Mouse (Mus musculus) liver, adult 2 months (tissue): ENCODE results near the gene Pwp2. TPM values are rescaled to one million over a fixed set of nuclear protein-coding genes. Genes with fewer than 3 reads are reported as not detected.

Source experiments
- DNase-seq: peaks from one replicate; pipeline ENCODE4 v3.0.0-alpha.2; 2011; ENCODE audit warnings: low read depth, low spot score; ENCODE audit errors: extremely low read depth
- H3K27ac ChIP-seq: fragments of 200-500 bp; replicated peaks from 2 replicates; pipeline ENCODE4 v1.5.1; 2012; ENCODE audit warnings: low read depth, mild to moderate bottlenecking, control low read depth, inconsistent platforms, low read length; ENCODE audit not compliant: insufficient read depth
- H3K27me3 ChIP-seq: fragments of 200-500 bp; 2 replicates; pipeline ENCODE4 v1.6.1; 2012; ENCODE audit warnings: mild to moderate bottlenecking, moderate library complexity, low read length, inconsistent platforms; ENCODE audit not compliant: control insufficient read depth, insufficient read depth
- H3K36me3 ChIP-seq: fragments of 200-500 bp; 2 replicates; pipeline ENCODE4 v1.6.1; 2012; ENCODE audit warnings: low read length, inconsistent platforms; ENCODE audit not compliant: control insufficient read depth, insufficient read depth
- H3K4me1 ChIP-seq: fragments of 200-500 bp; 2 replicates; pipeline ENCODE4 v1.6.1; 2011; ENCODE audit warnings: low read length; ENCODE audit not compliant: control insufficient read depth, insufficient read depth
- H3K4me3 ChIP-seq: fragments of 200-500 bp; 2 replicates; pipeline ENCODE4 v1.5.1; 2011; ENCODE audit warnings: low read depth, mild to moderate bottlenecking, control low read depth, low read length, moderate library complexity; ENCODE audit not compliant: insufficient read depth
- H3K79me2 ChIP-seq: fragments of 200-500 bp; 2 replicates; pipeline ENCODE4 v1.6.1; 2012; ENCODE audit warnings: inconsistent platforms, mild to moderate bottlenecking, low read length, moderate library complexity; ENCODE audit not compliant: control insufficient read depth, insufficient read depth
- H3K9ac ChIP-seq: fragments of 200-500 bp; 2 replicates; pipeline ENCODE4 v1.6.1; 2012; ENCODE audit warnings: low read depth, mild to moderate bottlenecking, control low read depth, inconsistent platforms, low read length
- CTCF ChIP-seq: fragments of 200-500 bp; IDR thresholded peaks from 2 replicates; pipeline ENCODE4 v1.5.1; 2011; ENCODE audit warnings: low read depth, low read length, control low read depth
- POLR2A ChIP-seq: fragments of 200-500 bp; IDR thresholded peaks from 2 replicates; pipeline ENCODE4 v1.6.1; 2011; ENCODE audit warnings: low read length, control low read depth; ENCODE audit not compliant: insufficient read depth; ENCODE audit errors: extremely low read depth
- WGBS: fragments of 180-500 bp; shearing (Covaris S2); methylation state at CpG from one replicate; pipeline ENCODE4 v1.1.7; 2018; 5-methylcytosine and 5-hydroxymethylcytosine counted together
- polyA plus RNA-seq: library from polyadenylated mRNA; depleted of rRNA; stranded (reverse); fragments of >200 nt; gene quantifications from 2 replicates; pipeline ENCODE4 v1.2.3, GENCODE M21; 2012
- total RNA-seq: library from RNA; depleted of rRNA; stranded (reverse); fragments of >200 nt; gene quantifications from 2 replicates; pipeline ENCODE4 v1.2.3, GENCODE M21; 2014

The Pwp2 gene
- total and polyA plus RNA-seq, 2 experiments: 5.3 to 9.3 TPM

DNA sequence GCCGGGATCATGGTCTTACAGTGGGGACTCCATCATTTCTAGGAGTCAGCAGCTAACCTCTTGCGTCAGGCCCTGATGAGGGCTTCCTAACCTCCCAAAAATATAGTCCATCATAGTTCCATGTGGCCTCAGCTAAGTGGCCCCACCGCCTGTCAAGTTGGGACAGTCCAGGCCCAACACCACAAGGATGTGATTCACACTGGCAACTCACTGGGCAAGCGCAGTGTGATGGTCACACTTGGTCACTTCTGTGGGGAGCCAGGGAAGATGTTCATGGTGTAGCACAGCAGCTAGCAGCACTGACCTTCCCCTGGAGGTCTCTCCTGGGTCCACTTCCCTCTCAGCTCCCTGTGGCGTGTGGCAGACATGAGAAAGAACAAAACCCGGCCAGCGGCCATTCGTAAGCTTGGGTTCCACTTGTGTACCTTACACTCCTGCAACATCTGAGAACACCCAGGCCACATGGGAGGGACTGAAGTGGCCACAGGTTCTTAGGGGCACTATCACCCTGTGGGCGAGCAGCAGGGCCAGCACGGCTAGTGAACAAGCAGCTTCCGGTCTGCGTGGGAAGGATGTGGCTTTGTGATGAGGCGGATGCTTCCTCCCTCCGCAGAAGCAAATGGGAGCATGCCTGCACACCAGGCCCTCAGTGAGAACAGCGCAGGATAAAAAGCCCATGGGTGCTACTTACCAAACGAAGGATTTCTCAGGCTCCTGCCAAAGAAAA lies 24.4 kb downstream of the Pwp2 start:
- no peak for TF ChIP-seq POLR2A
- TF ChIP-seq CTCF: no peak
- H3K27ac ChIP-seq: no peak overlapping the region
- no peaks in the 10 kb centered on the region for H3K27me3 ChIP-seq
- no peak overlapping the region for H3K9ac ChIP-seq
- H3K36me3 ChIP-seq: no peaks in the 10 kb centered on the region
- DNase-seq: no peak
- no peaks in the 10 kb centered on the region for H3K79me2 ChIP-seq
- no peak overlapping the region for H3K4me3 ChIP-seq
- WGBS: 87% methylated on average over 16 of the region's 16 CpGs
- peaks cover 4% of the 10 kb centered on the region; the same call in 1 of the 2 replicates for H3K4me1 ChIP-seq

DNA sequence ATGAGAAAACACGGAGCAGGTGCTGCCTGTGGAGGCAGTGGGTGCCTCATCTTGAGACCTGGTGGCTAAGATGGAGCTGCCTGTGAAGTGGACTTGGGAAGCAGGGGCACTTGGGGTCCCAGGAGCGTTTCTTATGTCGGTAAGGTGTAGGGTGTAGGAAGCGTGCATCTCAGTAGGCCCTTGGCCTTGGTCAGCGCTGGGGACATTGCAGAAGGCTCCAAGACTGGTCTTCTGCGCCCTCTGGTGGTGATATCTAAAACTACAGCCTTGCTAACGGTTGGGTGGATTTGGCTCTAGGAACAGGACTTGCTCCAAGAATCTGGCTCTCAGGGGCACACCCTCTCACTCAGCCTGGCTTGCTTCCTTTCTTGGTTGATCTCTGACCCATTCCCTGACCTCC lies 25.0 kb downstream of the Pwp2 start:
- Histone ChIP-seq H3K27ac (no peak overlapping the region), H3K4me1 (peaks cover 4% of the 10 kb centered on the region; the same call in 1 of the 2 replicates), H3K4me3 (no peak overlapping the region), H3K9ac (no peak overlapping the region), H3K27me3 (no peaks in the 10 kb centered on the region), H3K36me3 (no peaks in the 10 kb centered on the region), H3K79me2 (no peaks in the 10 kb centered on the region)
- 3% methylated on average over 7 of the region's 7 CpGs for WGBS
- TF ChIP-seq CTCF (peak; percentile 89), POLR2A (no peak)
- peak; percentile 71 for DNase-seq

DNA sequence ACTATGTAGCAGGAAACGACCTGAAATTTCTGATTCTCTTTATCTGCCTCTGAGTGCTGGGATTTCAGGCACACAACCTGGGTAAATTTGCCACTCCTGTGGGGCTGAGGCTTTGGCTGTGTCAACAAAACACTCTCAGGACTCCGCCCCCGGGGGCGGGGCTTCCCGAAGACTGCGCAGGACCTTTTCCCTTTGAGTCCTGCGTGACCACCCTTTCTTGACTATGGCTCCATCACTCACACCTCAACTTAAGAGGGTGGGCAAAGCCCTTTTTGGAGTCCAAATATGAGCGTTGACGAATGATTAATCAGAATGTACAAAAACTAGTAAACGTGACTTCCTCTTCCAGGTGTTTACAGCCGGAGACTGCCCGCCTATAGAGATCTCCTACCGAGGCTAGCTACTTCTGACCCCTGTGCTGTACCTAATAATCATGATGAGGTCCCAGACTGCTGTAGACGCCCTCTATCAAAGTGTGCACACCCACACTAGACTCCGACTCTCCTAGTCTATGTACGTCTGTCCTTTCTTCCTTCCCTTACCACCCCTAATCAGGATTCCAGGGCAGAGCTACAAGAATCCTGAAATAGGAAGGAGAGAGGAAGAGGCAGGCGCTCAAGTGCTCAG lies 25.6 kb downstream of the Pwp2 start:
- no peak overlapping the region for H3K4me3 ChIP-seq
- WGBS: 6% methylated on average over 17 of the region's 17 CpGs
- peaks cover 4% of the 10 kb centered on the region; the same call in 1 of the 2 replicates for H3K4me1 ChIP-seq
- H3K27me3 ChIP-seq: no peaks in the 10 kb centered on the region
- TF ChIP-seq CTCF (no peak), POLR2A (no peak)
- DNase-seq: peak; percentile 50
- H3K36me3 ChIP-seq: no peaks in the 10 kb centered on the region
- H3K27ac ChIP-seq: no peak overlapping the region
- no peak overlapping the region for H3K9ac ChIP-seq
- H3K79me2 ChIP-seq: no peaks in the 10 kb centered on the region

DNA sequence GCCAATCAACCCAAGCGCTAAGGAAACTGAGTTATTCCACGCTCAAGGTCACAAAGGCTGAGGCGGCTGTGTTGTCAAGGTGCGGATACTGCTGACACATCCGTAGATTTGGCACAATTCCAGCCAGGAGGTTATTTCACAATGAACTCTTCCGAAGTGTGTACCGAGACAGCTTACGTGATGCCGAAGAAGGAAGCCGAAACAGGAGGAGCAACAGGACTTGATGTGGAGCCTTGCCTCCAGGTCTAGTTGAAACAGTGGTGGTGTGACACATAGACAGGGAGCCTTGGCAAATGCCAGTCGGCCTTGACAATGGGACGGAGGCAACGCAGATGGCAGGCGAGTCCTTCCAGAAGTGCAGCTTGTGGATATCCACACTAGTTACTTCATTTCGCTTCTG lies 26.9 kb downstream of the Pwp2 start:
- 59% methylated on average over 15 of the region's 15 CpGs for WGBS
- no peaks in the 10 kb centered on the region for H3K36me3 ChIP-seq
- no peak for TF ChIP-seq CTCF
- TF ChIP-seq POLR2A: no peak
- no peaks in the 10 kb centered on the region for H3K27me3 ChIP-seq
- no peak overlapping the region for H3K4me3 ChIP-seq
- no peak overlapping the region for H3K27ac ChIP-seq
- H3K9ac ChIP-seq: no peak overlapping the region
- H3K4me1 ChIP-seq: peaks cover 4% of the 10 kb centered on the region; the same call in 1 of the 2 replicates
- peak; percentile 41 for DNase-seq
- no peaks in the 10 kb centered on the region for H3K79me2 ChIP-seq

DNA sequence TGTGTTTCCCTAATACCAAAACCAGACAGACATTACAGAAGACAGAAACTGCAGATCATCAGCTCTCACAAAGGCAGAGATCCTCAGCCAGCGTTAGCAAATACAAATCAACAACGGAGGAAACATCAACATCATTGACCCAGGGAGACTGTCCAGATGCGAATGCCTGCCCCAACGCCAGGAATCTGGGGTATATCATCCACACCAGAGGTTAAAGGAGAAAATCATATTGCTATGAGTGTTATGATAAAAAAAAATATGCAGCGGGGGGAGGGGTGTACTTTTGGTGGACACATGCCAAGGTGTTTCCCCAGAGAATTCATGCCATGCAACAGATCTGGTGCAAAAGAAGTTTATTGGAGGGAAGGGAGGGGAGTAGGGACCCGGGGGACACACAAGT lies 28.0 kb downstream of the Pwp2 start:
- no peak overlapping the region for H3K4me3 ChIP-seq
- H3K4me1 ChIP-seq: peaks cover 4% of the 10 kb centered on the region; the same call in 1 of the 2 replicates
- H3K9ac ChIP-seq: no peak overlapping the region
- no peaks in the 10 kb centered on the region for H3K27me3 ChIP-seq
- WGBS: 71% methylated on average over 6 of the region's 6 CpGs
- no peak overlapping the region for H3K27ac ChIP-seq
- no peak for TF ChIP-seq CTCF
- no peak for TF ChIP-seq POLR2A
- H3K79me2 ChIP-seq: no peaks in the 10 kb centered on the region
- H3K36me3 ChIP-seq: no peaks in the 10 kb centered on the region
- DNase-seq: no peak
